In the genomic region with DNA sequence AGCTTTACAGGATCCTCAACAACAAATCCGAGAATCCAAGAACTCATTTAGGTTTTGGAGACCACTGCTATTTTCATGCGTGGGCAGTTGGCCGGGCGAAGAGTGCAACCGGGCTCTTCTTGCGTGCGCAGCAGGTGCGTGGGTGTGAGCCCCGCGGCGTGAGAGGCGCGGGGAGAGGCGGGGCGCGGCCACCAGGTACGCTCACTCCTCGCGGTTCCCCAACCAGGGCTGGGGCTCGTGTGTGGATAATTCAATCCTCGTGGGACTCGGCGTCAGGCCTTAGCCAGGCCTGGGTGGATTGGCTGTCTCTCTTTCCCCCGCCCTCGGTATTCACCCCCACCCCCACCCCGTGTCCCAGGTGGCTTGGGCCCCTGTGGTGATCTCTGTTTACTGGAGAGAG, we compare ENCODE assay signal across 7 mouse cellular contexts. TPM values are rescaled to one million over a fixed set of nuclear protein-coding genes. Genes with fewer than 3 reads are reported as not detected.
A peak's percentile ranks its signal among the peaks of the same experiment; 100 is the strongest.
DNase-seq lines count a peak whose midpoint lies in the region; ATAC-seq and TF ChIP-seq lines count a peak whose summit lies in the region.

No protein-coding gene starts in this region.

- peaks cover 35% of the 10 kb centered on the region for H3K27me3 ChIP-seq in lung, embryonic 16.5 days (ENCODE audit: control insufficient read depth, insufficient read depth, low read depth, low read length)
- H3K27me3 ChIP-seq in embryonic facial prominence, embryonic 11.5 days (ENCODE audit: control insufficient read depth, insufficient read depth, low read length), result peaks cover 37% of the 10 kb centered on the region
- H3K27me3 ChIP-seq in intestine, embryonic 15.5 days (replicated peaks), result peaks cover 29% of the 10 kb centered on the region
- peaks cover 10% of the 10 kb centered on the region; the same call in 1 of the 2 replicates for H3K27me3 ChIP-seq in midbrain, postnatal 0 days (ENCODE audit: insufficient read depth, low read length)

- H3K9me3 ChIP-seq in lung, embryonic 16.5 days (ENCODE audit: control insufficient read depth, low read length), result no peaks in the 10 kb centered on the region
- H3K9me3 ChIP-seq in embryonic facial prominence, embryonic 11.5 days (replicated peaks; ENCODE audit: control insufficient read depth, low read length), result no peaks in the 10 kb centered on the region
- no peaks in the 10 kb centered on the region for H3K9me3 ChIP-seq in intestine, embryonic 15.5 days
- no peaks in the 10 kb centered on the region for H3K9me3 ChIP-seq in midbrain, postnatal 0 days (ENCODE audit: low read length)

- 0 out of 2 replicates have a peak, but pooled peaks have one; percentile 15 for ATAC-seq in lung, embryonic 16.5 days (ENCODE audit: low read depth)
- ATAC-seq in embryonic facial prominence, embryonic 11.5 days (replicated peaks; ENCODE audit: insufficient number of reproducible peaks, low FRiP score, low TSS enrichment, low read depth), result no peak
- peak; percentile 27; the same call in 1 of the 2 replicates for ATAC-seq in intestine, embryonic 15.5 days
- ATAC-seq in midbrain, postnatal 0 days (ENCODE audit: low FRiP score), result peak; percentile 38

- H3K36me3 ChIP-seq in lung, embryonic 16.5 days (ENCODE audit: control insufficient read depth, insufficient read depth, low read length), result no peaks in the 10 kb centered on the region
- no peaks in the 10 kb centered on the region for H3K36me3 ChIP-seq in embryonic facial prominence, embryonic 11.5 days (replicated peaks; ENCODE audit: control insufficient read depth, insufficient read depth, low read depth, low read length)
- no peaks in the 10 kb centered on the region for H3K36me3 ChIP-seq in intestine, embryonic 15.5 days
- 0 out of 2 replicates have a peak, but pooled peaks cover 8% of the 10 kb centered on the region for H3K36me3 ChIP-seq in midbrain, postnatal 0 days (ENCODE audit: insufficient read depth, low read length)

- no peak for TF ChIP-seq CTCF in midbrain, postnatal 0 days (IDR thresholded peaks at IDR 0.05)

- H3K27ac ChIP-seq in lung, embryonic 16.5 days (ENCODE audit: low read length), result no peak overlapping the region
- H3K27ac ChIP-seq in embryonic facial prominence, embryonic 11.5 days (replicated peaks; ENCODE audit: low read depth, low read length), result no peak overlapping the region
- no peak overlapping the region for H3K27ac ChIP-seq in intestine, embryonic 15.5 days
- H3K27ac ChIP-seq in midbrain, postnatal 0 days (ENCODE audit: low read depth, low read length), result no peak overlapping the region

- peak overlapping the region; percentile 54 for H3K4me2 ChIP-seq in lung, embryonic 16.5 days (ENCODE audit: low read depth, low read length)
- peak overlapping the region; percentile 59 for H3K4me2 ChIP-seq in embryonic facial prominence, embryonic 11.5 days (ENCODE audit: low read depth, low read length)
- H3K4me2 ChIP-seq in intestine, embryonic 15.5 days (replicated peaks), result peak overlapping the region; percentile 80
- peak overlapping the region; percentile 87 for H3K4me2 ChIP-seq in midbrain, postnatal 0 days (ENCODE audit: low read depth, low read length, poor library complexity, severe bottlenecking)

- H3K4me3 ChIP-seq in lung, embryonic 16.5 days (ENCODE audit: low read length), result peak overlapping the region; percentile 35
- H3K4me3 ChIP-seq in embryonic facial prominence, embryonic 11.5 days (ENCODE audit: low read depth, low read length), result peak overlapping the region; percentile 29
- H3K4me3 ChIP-seq in intestine, embryonic 15.5 days (replicated peaks), result peak overlapping the region; percentile 34
- peak overlapping the region; percentile 43 for H3K4me3 ChIP-seq in midbrain, postnatal 0 days (ENCODE audit: low read depth, low read length)

- 8% methylated on average over 23 of the region's 26 CpGs for WGBS in lung, embryonic 16.5 days
- WGBS in embryonic facial prominence, embryonic 11.5 days, result 9% methylated on average over 23 of the region's 26 CpGs
- 7% methylated on average over 26 of the region's 26 CpGs for WGBS in intestine, embryonic 15.5 days
- 5% methylated on average over 26 of the region's 26 CpGs for WGBS in midbrain, postnatal 0 days

- DNase-seq in lung, postnatal 25 days (ENCODE audit: low spot score), result no peak
- DNase-seq in embryonic facial prominence, embryonic 11.5 days (ENCODE audit: low spot score), result no peak
- no peak for DNase-seq in midbrain, postnatal 0 days (ENCODE audit: low spot score)
- DNase-seq in ovary, postnatal 36 days (ENCODE audit: low spot score), result no peak
- no peak for DNase-seq in thymus, adult 18-20 months

- peak overlapping the region; percentile 46 for H3K9ac ChIP-seq in lung, embryonic 16.5 days (ENCODE audit: low read length)
- H3K9ac ChIP-seq in embryonic facial prominence, embryonic 11.5 days (replicated peaks; ENCODE audit: low read length), result peak overlapping the region; percentile 47
- H3K9ac ChIP-seq in intestine, embryonic 15.5 days, result peak overlapping the region; percentile 55
- peak overlapping the region; percentile 63 for H3K9ac ChIP-seq in midbrain, postnatal 0 days (replicated peaks; ENCODE audit: low read length, poor library complexity, severe bottlenecking)

- peaks cover 14% of the 10 kb centered on the region for H3K4me1 ChIP-seq in lung, embryonic 16.5 days (replicated peaks; ENCODE audit: control insufficient read depth, insufficient read depth, low read length)
- peaks cover 10% of the 10 kb centered on the region for H3K4me1 ChIP-seq in embryonic facial prominence, embryonic 11.5 days (ENCODE audit: control insufficient read depth, insufficient read depth, low read length)
- H3K4me1 ChIP-seq in intestine, embryonic 15.5 days (replicated peaks), result peaks cover 27% of the 10 kb centered on the region
- H3K4me1 ChIP-seq in midbrain, postnatal 0 days (ENCODE audit: insufficient read depth, low read length), result peaks cover 11% of the 10 kb centered on the region

RNA-seq across cellular contexts. Expression of a gene that starts 1.2 kb away (rescaled TPM):
- 0.48 and 1.1 TPM in 2 replicates for polyA plus RNA-seq in lung, embryonic 16.5 days (2015; fragmentation: Nextera tagmentation; extraction: Ambion mirVana)
- 0.81 TPM in 1 of 2 replicates, not detected in the other for polyA plus RNA-seq in embryonic facial prominence, embryonic 11.5 days (2014; fragmentation: Nextera tagmentation; extraction: Ambion mirVana)
- polyA plus RNA-seq in intestine, embryonic 15.5 days (2015; fragmentation: Nextera tagmentation; extraction: Ambion mirVana), result 2.9 and 3.7 TPM in 2 replicates
- 22.2 and 28.2 TPM in 2 replicates for total RNA-seq in midbrain, postnatal 0 days (2014; rRNA removed)
- 15.2 and 18.0 TPM in 2 replicates for polyA plus RNA-seq in midbrain, postnatal 0 days (2015; fragmentation: Nextera tagmentation; extraction: Ambion mirVana)

RNA-seq across cellular contexts. Expression of a gene that starts 7.1 kb away (rescaled TPM):
- 6.0 and 6.9 TPM in 2 replicates for polyA plus RNA-seq in lung, embryonic 16.5 days (2015; fragmentation: Nextera tagmentation; extraction: Ambion mirVana)
- 8.5 and 13.4 TPM in 2 replicates for polyA plus RNA-seq in embryonic facial prominence, embryonic 11.5 days (2014; fragmentation: Nextera tagmentation; extraction: Ambion mirVana)
- polyA plus RNA-seq in intestine, embryonic 15.5 days (2015; fragmentation: Nextera tagmentation; extraction: Ambion mirVana), result 13.2 and 16.0 TPM in 2 replicates
- total RNA-seq in midbrain, postnatal 0 days (2014; rRNA removed), result 9.9 and 26.1 TPM in 2 replicates
- 9.9 and 10.1 TPM in 2 replicates for polyA plus RNA-seq in midbrain, postnatal 0 days (2015; fragmentation: Nextera tagmentation; extraction: Ambion mirVana)

RNA-seq across cellular contexts. Expression of a gene that starts 15.9 kb away (rescaled TPM):
- polyA plus RNA-seq in lung, embryonic 16.5 days (2015; fragmentation: Nextera tagmentation; extraction: Ambion mirVana), result 36.2 and 37.1 TPM in 2 replicates
- 6.7 and 6.9 TPM in 2 replicates for polyA plus RNA-seq in embryonic facial prominence, embryonic 11.5 days (2014; fragmentation: Nextera tagmentation; extraction: Ambion mirVana)
- polyA plus RNA-seq in intestine, embryonic 15.5 days (2015; fragmentation: Nextera tagmentation; extraction: Ambion mirVana), result 11.1 and 11.9 TPM in 2 replicates
- 3.8 and 6.8 TPM in 2 replicates for total RNA-seq in midbrain, postnatal 0 days (2014; rRNA removed)
- 2.4 and 2.7 TPM in 2 replicates for polyA plus RNA-seq in midbrain, postnatal 0 days (2015; fragmentation: Nextera tagmentation; extraction: Ambion mirVana)

RNA-seq across cellular contexts. Expression of a gene that starts 24.0 kb away (rescaled TPM):
- 163 and 167 TPM in 2 replicates for polyA plus RNA-seq in lung, embryonic 16.5 days (2015; fragmentation: Nextera tagmentation; extraction: Ambion mirVana)
- 195 and 211 TPM in 2 replicates for polyA plus RNA-seq in embryonic facial prominence, embryonic 11.5 days (2014; fragmentation: Nextera tagmentation; extraction: Ambion mirVana)
- 133 and 138 TPM in 2 replicates for polyA plus RNA-seq in intestine, embryonic 15.5 days (2015; fragmentation: Nextera tagmentation; extraction: Ambion mirVana)
- 43.0 and 76.9 TPM in 2 replicates for total RNA-seq in midbrain, postnatal 0 days (2014; rRNA removed)
- polyA plus RNA-seq in midbrain, postnatal 0 days (2015; fragmentation: Nextera tagmentation; extraction: Ambion mirVana), result 138 and 154 TPM in 2 replicates

RNA-seq across cellular contexts. Expression of a gene that starts 25.9 kb away (rescaled TPM):
- polyA plus RNA-seq in lung, embryonic 16.5 days (2015; fragmentation: Nextera tagmentation; extraction: Ambion mirVana), result 10.3 and 10.7 TPM in 2 replicates
- 7.5 and 9.1 TPM in 2 replicates for polyA plus RNA-seq in embryonic facial prominence, embryonic 11.5 days (2014; fragmentation: Nextera tagmentation; extraction: Ambion mirVana)
- 8.8 and 10.6 TPM in 2 replicates for polyA plus RNA-seq in intestine, embryonic 15.5 days (2015; fragmentation: Nextera tagmentation; extraction: Ambion mirVana)
- total RNA-seq in midbrain, postnatal 0 days (2014; rRNA removed), result 3.4 and 5.5 TPM in 2 replicates
- polyA plus RNA-seq in midbrain, postnatal 0 days (2015; fragmentation: Nextera tagmentation; extraction: Ambion mirVana), result 18.6 and 20.1 TPM in 2 replicates
